Mouse (Mus musculus): Measurements from ENCODE around the gene Cuedc1.

GRCm38 (mm10) chr11:88234789-88235188 lies 136.9 kb downstream of the Cuedc1 start:
- no peak for TF ChIP-seq CTCF (IDR thresholded peaks at IDR 0.05; ENCODE audit: borderline replicate concordance, control insufficient read depth, extremely low read depth, insufficient read depth, low read length, poor library complexity)
- no peak for TF ChIP-seq POLR2A (IDR thresholded peaks at IDR 0.05; ENCODE audit: control insufficient read depth, extremely low read depth, insufficient read depth, low read length, poor library complexity)

All from thymus, adult 2 months (tissue).